Mouse (Mus musculus): ENCODE results near the gene Ppp1ca.

DNA sequence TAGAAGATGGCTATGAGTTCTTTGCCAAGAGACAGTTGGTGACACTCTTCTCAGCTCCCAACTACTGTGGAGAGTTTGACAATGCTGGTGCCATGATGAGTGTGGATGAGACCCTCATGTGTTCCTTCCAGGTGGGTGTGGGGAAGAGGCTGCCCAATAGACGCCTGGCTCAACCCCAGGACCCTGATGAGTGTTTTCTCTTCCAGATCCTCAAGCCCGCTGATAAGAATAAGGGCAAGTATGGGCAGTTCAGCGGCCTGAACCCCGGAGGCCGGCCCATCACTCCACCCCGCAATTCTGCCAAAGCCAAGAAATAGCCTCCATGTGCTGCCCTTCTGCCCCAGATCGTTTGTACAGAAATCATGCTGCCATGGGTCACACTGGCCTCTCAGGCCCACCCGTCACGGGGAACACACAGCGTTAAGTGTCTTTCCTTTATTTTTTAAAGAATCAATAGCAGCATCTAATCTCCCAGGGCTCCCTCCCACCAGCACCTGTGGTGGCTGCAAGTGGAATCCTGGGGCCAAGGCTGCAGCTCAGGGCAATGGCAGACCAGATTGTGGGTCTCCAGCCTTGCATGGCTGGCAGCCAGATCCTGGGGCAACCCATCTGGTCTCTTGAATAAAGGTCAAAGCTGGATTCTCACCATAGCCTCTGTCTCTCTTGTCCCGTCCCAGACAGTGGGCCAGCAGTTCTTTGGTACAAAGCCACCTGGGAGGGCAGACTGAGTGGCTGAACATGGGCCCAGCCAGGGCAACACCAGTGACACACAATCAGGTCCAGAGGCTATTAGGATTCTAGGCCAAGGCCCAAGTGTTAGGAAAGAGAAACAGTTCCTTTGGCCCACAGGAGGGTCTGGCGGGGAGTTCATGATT, 3.1 kb downstream of the Ppp1ca start:
- TF ChIP-seq POLR2A (IDR thresholded peaks at IDR 0.05; ENCODE audit: insufficient read depth, low read depth, low read length) (no peak), CTCF (IDR thresholded peaks at IDR 0.05) (no peak), EP300 (IDR thresholded peaks at IDR 0.05; ENCODE audit: insufficient read depth, low read depth, low read length) (no peak)

All from heart, adult 2 months (tissue).